Mouse (Mus musculus) adipocyte (in vitro differentiated cells): ENCODE measurements at regions not wholly inside any gene's neighbourhood (a gene's known extent, or its start where the extent isn't known, plus 50 kb on each side); places are given as distances from the start of the nearest gene placed in this dataset.

Source experiments
- DNase-seq: peaks from one replicate; pipeline ENCODE4 v3.0.0-alpha.2; 2016; ENCODE audit warnings: low spot score

GRCm38 (mm10) chr13:59874137-59874931 lies 51.4 kb upstream of the Tut7 start:
- DNase-seq: no peak
